Mouse (Mus musculus) hindbrain, embryonic 13.5 days (tissue): Measurements from ENCODE around the gene Vwa5b1. TPM values are rescaled to one million over a fixed set of nuclear protein-coding genes. Genes with fewer than 3 reads are reported as not detected.
A peak's percentile ranks its signal among the peaks of the same experiment; 100 is the strongest.

Source experiments
- ATAC-seq: fragments of 200-750 bp; cut with Nextera tagmentation; 2 replicates; pipeline ENCODE4 v1.8.0; 2017; ENCODE audit warnings: moderate TSS enrichment; ENCODE audit not compliant: low FRiP score
- H3K27ac ChIP-seq: fragments of 300-500 bp; sonication (generic); 2 replicates; pipeline ENCODE4 v1.5.1; 2015; ENCODE audit warnings: inconsistent platforms, mild to moderate bottlenecking, moderate library complexity
- H3K27me3 ChIP-seq: fragments of 300-500 bp; sonication (generic); 2 replicates; pipeline ENCODE4 v1.6.1; 2015; ENCODE audit warnings: mild to moderate bottlenecking, inconsistent platforms
- H3K36me3 ChIP-seq: fragments of 300-500 bp; sonication (generic); 2 replicates; pipeline ENCODE4 v1.6.1; 2015; ENCODE audit warnings: mild to moderate bottlenecking, inconsistent platforms
- H3K4me1 ChIP-seq: fragments of 300-500 bp; sonication (generic); replicated peaks from 2 replicates; pipeline ENCODE4 v1.6.1; 2015; ENCODE audit warnings: inconsistent platforms
- H3K4me2 ChIP-seq: fragments of 300-500 bp; sonication (generic); 2 replicates; pipeline ENCODE4 v1.6.1; 2015; ENCODE audit warnings: inconsistent platforms, mild to moderate bottlenecking, moderate library complexity
- H3K4me3 ChIP-seq: fragments of 300-500 bp; sonication (generic); 2 replicates; pipeline ENCODE4 v1.5.1; 2015; ENCODE audit warnings: mild to moderate bottlenecking, inconsistent platforms
- H3K9ac ChIP-seq: fragments of 300-500 bp; sonication (generic); 2 replicates; pipeline ENCODE4 v1.6.1; 2015; ENCODE audit warnings: mild to moderate bottlenecking, inconsistent platforms
- H3K9me3 ChIP-seq: fragments of 300-500 bp; sonication (generic); 2 replicates; pipeline ENCODE4 v1.6.1; 2016; ENCODE audit warnings: inconsistent platforms
- WGBS: fragments of 180-500 bp; shearing (Covaris S2); methylation state at CpG from one replicate; pipeline ENCODE4 v1.1.7; 2015; 5-methylcytosine and 5-hydroxymethylcytosine counted together
- polyA plus RNA-seq: library from polyadenylated mRNA; unstranded; fragments of >200 nt; fragmentation: Nextera tagmentation; extraction: Ambion mirVana; gene quantifications from 2 replicates; pipeline ENCODE4 v1.2.1, GENCODE M21; 2015

Gene Vwa5b1
- polyA plus RNA-seq, 1 experiment from 2014 or later, result 1.3 TPM

- H3K4me2 ChIP-seq, result no peak overlapping the region
- H3K36me3 ChIP-seq, result no peaks in the 10 kb centered on the region
- ATAC-seq, result no peak
- H3K4me3 ChIP-seq, result no peak overlapping the region
- H3K9ac ChIP-seq, result peak overlapping the region; percentile 46; the same call in 1 of the 2 replicates
- WGBS, result 22% methylated on average over 9 of the region's 10 CpGs
- H3K27me3 ChIP-seq, result peaks cover 22% of the 10 kb centered on the region
- H3K9me3 ChIP-seq, result no peaks in the 10 kb centered on the region
- peaks cover 32% of the 10 kb centered on the region for H3K4me1 ChIP-seq
- H3K27ac ChIP-seq, result no peak overlapping the region
Observed at GRCm38 (mm10) chr4:138547556-138547955, 88.1 kb downstream of the Vwa5b1 start.

DNA sequence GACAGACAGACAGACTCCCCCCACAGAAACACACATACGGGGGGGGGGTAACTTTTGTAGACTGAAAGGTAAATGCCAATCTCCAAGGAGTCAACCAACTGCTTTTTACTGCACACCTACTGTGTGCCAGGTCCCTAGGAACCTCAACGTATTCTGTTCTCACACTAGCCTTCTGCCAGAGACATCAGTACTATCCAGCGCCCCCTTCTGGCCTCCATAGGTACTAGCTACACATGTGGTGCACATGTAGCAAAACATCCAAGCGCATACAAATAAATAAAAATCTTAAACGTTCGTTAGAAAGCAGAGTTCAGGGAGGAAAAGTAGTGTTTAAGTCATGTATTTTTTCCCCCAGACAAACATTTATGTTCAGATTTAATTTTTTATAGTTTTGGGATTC lies 88.6 kb downstream of the Vwa5b1 start:
- Histone ChIP-seq H3K36me3 (no peaks in the 10 kb centered on the region), H3K27ac (no peak overlapping the region), H3K4me3 (no peak overlapping the region), H3K9ac (no peak overlapping the region), H3K9me3 (no peaks in the 10 kb centered on the region), H3K27me3 (peaks cover 20% of the 10 kb centered on the region), H3K4me2 (no peak overlapping the region), H3K4me1 (peaks cover 32% of the 10 kb centered on the region)
- no peak for ATAC-seq
- 61% methylated on average over 6 of the region's 6 CpGs for WGBS

- Histone ChIP-seq H3K36me3 (no peaks in the 10 kb centered on the region), H3K4me1 (peaks cover 32% of the 10 kb centered on the region), H3K4me3 (no peak overlapping the region), H3K27me3 (peaks cover 12% of the 10 kb centered on the region), H3K4me2 (no peak overlapping the region), H3K27ac (no peak overlapping the region), H3K9ac (no peak overlapping the region), H3K9me3 (no peaks in the 10 kb centered on the region)
- 75% methylated on average over 11 of the region's 11 CpGs for WGBS
- no peak for ATAC-seq
Observed at GRCm38 (mm10) chr4:138546241-138546640, 89.4 kb downstream of the Vwa5b1 start.

GRCm38 (mm10) chr4:138543177-138543576 lies 92.5 kb downstream of the Vwa5b1 start:
- WGBS, result 57% methylated on average over 12 of the region's 12 CpGs
- H3K4me1 ChIP-seq, result peaks cover 32% of the 10 kb centered on the region
- peaks cover 10% of the 10 kb centered on the region for H3K27me3 ChIP-seq
- H3K36me3 ChIP-seq, result no peaks in the 10 kb centered on the region
- H3K27ac ChIP-seq, result peak overlapping the region; percentile 30; the same call in 1 of the 2 replicates
- peak overlapping the region; percentile 29; the same call in 1 of the 2 replicates for H3K9ac ChIP-seq
- H3K4me3 ChIP-seq, result no peak overlapping the region
- ATAC-seq, result no peak
- H3K4me2 ChIP-seq, result no peak overlapping the region
- H3K9me3 ChIP-seq, result no peaks in the 10 kb centered on the region

GRCm38 (mm10) chr4:138538084-138538449 lies 97.6 kb downstream of the Vwa5b1 start:
- ATAC-seq, result peak; percentile 46; the same call in 1 of the 2 replicates
- H3K9me3 ChIP-seq, result no peaks in the 10 kb centered on the region
- H3K27me3 ChIP-seq, result no peaks in the 10 kb centered on the region
- H3K27ac ChIP-seq, result peak overlapping the region; percentile 76
- no peak overlapping the region for H3K4me3 ChIP-seq
- H3K9ac ChIP-seq, result no peak overlapping the region
- WGBS, result 39% methylated on average over 4 of the region's 4 CpGs
- no peak overlapping the region for H3K4me2 ChIP-seq
- peaks cover 28% of the 10 kb centered on the region for H3K4me1 ChIP-seq
- H3K36me3 ChIP-seq, result no peaks in the 10 kb centered on the region

- peak overlapping the region; percentile 76 for H3K27ac ChIP-seq
Observed at GRCm38 (mm10) chr4:138537210-138538083, 98.2 kb downstream of the Vwa5b1 start.

DNA sequence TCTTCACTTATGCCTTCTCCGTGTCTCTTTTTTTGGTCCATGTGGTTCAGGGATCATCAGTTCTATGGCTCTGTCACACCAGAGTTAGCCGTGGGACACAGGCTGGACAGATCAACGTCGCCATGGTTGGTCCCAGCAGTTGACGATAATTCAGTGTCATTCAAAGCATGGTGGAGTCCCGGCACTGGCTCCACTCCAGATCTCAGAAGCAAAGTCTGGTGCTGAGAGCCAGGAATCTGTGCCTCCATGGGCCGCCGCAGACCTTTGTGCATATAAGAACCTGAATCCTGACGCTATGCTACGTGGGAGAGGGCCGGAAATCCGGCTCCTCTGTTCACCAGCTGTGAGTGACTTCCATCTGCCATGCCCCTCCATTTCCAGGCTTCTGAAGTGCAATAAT lies 100.1 kb downstream of the Vwa5b1 start:
- WGBS, result 77% methylated on average over 12 of the region's 12 CpGs
- no peak overlapping the region for H3K4me3 ChIP-seq
- H3K27me3 ChIP-seq, result no peaks in the 10 kb centered on the region
- no peaks in the 10 kb centered on the region for H3K9me3 ChIP-seq
- H3K9ac ChIP-seq, result no peak overlapping the region
- no peak overlapping the region for H3K27ac ChIP-seq
- no peaks in the 10 kb centered on the region for H3K36me3 ChIP-seq
- no peak overlapping the region for H3K4me2 ChIP-seq
- H3K4me1 ChIP-seq, result peaks cover 26% of the 10 kb centered on the region
- ATAC-seq, result no peak

More at GRCm38 (mm10) chr4:138537210-138538083, 98.2 kb downstream of the Vwa5b1 start:
- WGBS, result 22% methylated on average over 10 of the region's 10 CpGs
- Histone ChIP-seq H3K4me1 (peaks cover 26% of the 10 kb centered on the region), H3K9ac (no peak overlapping the region), H3K27me3 (no peaks in the 10 kb centered on the region), H3K4me2 (no peak overlapping the region), H3K36me3 (no peaks in the 10 kb centered on the region), H3K9me3 (no peaks in the 10 kb centered on the region), H3K4me3 (no peak overlapping the region)
- peak; percentile 61; the same call in 1 of the 2 replicates for ATAC-seq

- H3K9me3 ChIP-seq, result no peaks in the 10 kb centered on the region
- H3K4me2 ChIP-seq, result no peak overlapping the region
- H3K27ac ChIP-seq, result no peak overlapping the region
- peaks cover 23% of the 10 kb centered on the region for H3K4me1 ChIP-seq
- no peak for ATAC-seq
- no peak overlapping the region for H3K4me3 ChIP-seq
- H3K36me3 ChIP-seq, result no peaks in the 10 kb centered on the region
- H3K27me3 ChIP-seq, result no peaks in the 10 kb centered on the region
- WGBS, result 94% methylated on average over 2 of the region's 2 CpGs
- H3K9ac ChIP-seq, result no peak overlapping the region
Observed at GRCm38 (mm10) chr4:138533877-138534276, 101.8 kb downstream of the Vwa5b1 start.

- Histone ChIP-seq H3K4me1 (peaks cover 2% of the 10 kb centered on the region), H3K9ac (no peak overlapping the region), H3K27ac (no peak overlapping the region), H3K27me3 (no peaks in the 10 kb centered on the region), H3K36me3 (no peaks in the 10 kb centered on the region), H3K4me2 (no peak overlapping the region), H3K9me3 (no peaks in the 10 kb centered on the region), H3K4me3 (no peak overlapping the region)
- ATAC-seq, result no peak
- 81% methylated on average over 2 of the region's 2 CpGs for WGBS
Observed at GRCm38 (mm10) chr4:138531761-138532160, 103.9 kb downstream of the Vwa5b1 start.

- no peak overlapping the region for H3K4me3 ChIP-seq
- no peaks in the 10 kb centered on the region; the same call in 1 of the 2 replicates for H3K4me1 ChIP-seq
- no peak overlapping the region for H3K27ac ChIP-seq
- H3K9me3 ChIP-seq, result no peaks in the 10 kb centered on the region
- H3K27me3 ChIP-seq, result no peaks in the 10 kb centered on the region
- no peak overlapping the region for H3K9ac ChIP-seq
- H3K4me2 ChIP-seq, result no peak overlapping the region
- H3K36me3 ChIP-seq, result no peaks in the 10 kb centered on the region
- WGBS, result 94% methylated on average over 6 of the region's 6 CpGs
- no peak for ATAC-seq
Observed at GRCm38 (mm10) chr4:138530011-138530410, 105.7 kb downstream of the Vwa5b1 start.

DNA sequence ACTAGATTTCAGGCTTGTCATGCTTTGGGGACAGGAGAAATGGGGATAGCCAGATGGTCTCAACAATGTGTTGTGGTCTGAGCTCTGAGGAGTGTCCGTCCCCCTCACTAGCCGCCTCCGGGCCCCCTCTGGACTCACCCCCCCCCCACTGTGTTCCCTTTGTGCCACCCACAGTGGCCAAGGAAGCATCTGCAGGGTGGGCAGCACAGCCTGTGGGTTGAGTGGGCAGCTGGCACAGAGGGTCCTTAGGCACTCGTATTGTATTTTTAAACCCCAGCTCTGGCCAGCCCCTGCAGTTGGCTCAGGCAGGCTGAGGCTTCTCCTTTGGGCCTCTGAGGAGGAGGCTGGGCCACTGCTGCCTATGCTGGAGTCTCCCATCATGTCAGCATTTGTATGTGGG lies 110.0 kb downstream of the Vwa5b1 start:
- H3K36me3 ChIP-seq, result no peaks in the 10 kb centered on the region
- peaks cover 23% of the 10 kb centered on the region for H3K4me1 ChIP-seq
- ATAC-seq, result no peak
- 58% methylated on average over 4 of the region's 4 CpGs for WGBS
- no peak overlapping the region for H3K27ac ChIP-seq
- H3K4me2 ChIP-seq, result no peak overlapping the region
- no peaks in the 10 kb centered on the region for H3K9me3 ChIP-seq
- H3K4me3 ChIP-seq, result no peak overlapping the region
- H3K27me3 ChIP-seq, result 0 out of 2 replicates have a peak, but pooled peaks cover 4% of the 10 kb centered on the region
- no peak overlapping the region for H3K9ac ChIP-seq

- no peaks in the 10 kb centered on the region for H3K9me3 ChIP-seq
- no peak overlapping the region for H3K9ac ChIP-seq
- H3K36me3 ChIP-seq, result no peaks in the 10 kb centered on the region
- H3K4me3 ChIP-seq, result no peak overlapping the region
- WGBS, result 81% methylated on average over 9 of the region's 9 CpGs
- peaks cover 23% of the 10 kb centered on the region for H3K4me1 ChIP-seq
- 0 out of 2 replicates have a peak, but pooled peaks cover 5% of the 10 kb centered on the region for H3K27me3 ChIP-seq
- no peak for ATAC-seq
- no peak overlapping the region for H3K4me2 ChIP-seq
- no peak overlapping the region for H3K27ac ChIP-seq
Observed at GRCm38 (mm10) chr4:138524769-138525168, 110.9 kb downstream of the Vwa5b1 start.

DNA sequence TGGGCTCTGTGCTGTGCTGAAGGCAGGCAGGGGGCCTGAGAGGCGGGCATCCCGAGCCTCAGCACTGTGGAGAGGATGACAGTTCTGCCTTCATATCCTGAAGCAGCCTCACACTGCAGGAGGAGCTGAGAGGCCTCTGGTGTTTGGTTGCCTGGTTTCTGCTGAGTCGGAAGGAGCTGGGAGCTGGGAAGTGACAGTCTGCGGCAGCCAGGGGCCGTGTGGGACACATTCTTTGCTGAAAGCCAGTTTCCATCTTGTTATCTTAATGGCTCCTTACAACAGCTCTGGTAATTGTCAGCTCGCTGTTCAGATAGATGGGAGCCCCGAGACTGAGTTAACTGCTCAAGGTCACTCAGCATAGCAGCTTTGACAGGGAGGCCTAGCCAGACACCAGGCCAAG lies 111.9 kb downstream of the Vwa5b1 start:
- no peak overlapping the region for H3K4me2 ChIP-seq
- ATAC-seq, result peak; percentile 48; the same call in 1 of the 2 replicates
- H3K27ac ChIP-seq, result peak overlapping the region; percentile 66

More for the DNA sequence above, 111.9 kb downstream of the Vwa5b1 start:
- 31% methylated on average over 7 of the region's 7 CpGs for WGBS
- Histone ChIP-seq H3K4me1 (peaks cover 31% of the 10 kb centered on the region), H3K9ac (no peak overlapping the region), H3K9me3 (no peaks in the 10 kb centered on the region), H3K36me3 (no peaks in the 10 kb centered on the region), H3K4me3 (no peak overlapping the region), H3K27me3 (0 out of 2 replicates have a peak, but pooled peaks cover 5% of the 10 kb centered on the region)
